Mouse (Mus musculus) brown adipose tissue, adult 24 weeks (tissue): ENCODE data around the gene Dyrk3. TPM values are rescaled to one million over a fixed set of nuclear protein-coding genes. Genes with fewer than 3 reads are reported as not detected.
A peak's percentile ranks its signal among the peaks of the same experiment; 100 is the strongest.

Source experiments
- H3K27ac ChIP-seq: fragments of 200-500 bp; replicated peaks from 2 replicates; pipeline ENCODE4 v1.5.1; 2012; ENCODE audit warnings: low read depth, mild to moderate bottlenecking, low read length
- H3K4me1 ChIP-seq: fragments of 200-500 bp; 2 replicates; pipeline ENCODE4 v1.6.1; 2012; ENCODE audit warnings: low read length, mixed read lengths; ENCODE audit not compliant: control insufficient read depth, insufficient read depth, insufficient read length
- H3K4me3 ChIP-seq: fragments of 200-500 bp; 2 replicates; pipeline ENCODE4 v1.5.1; 2012; ENCODE audit warnings: low read depth, mild to moderate bottlenecking, low read length, moderate library complexity; ENCODE audit not compliant: insufficient read depth
- polyA plus RNA-seq: library from polyadenylated mRNA; stranded (reverse); fragments of >200 nt; gene quantifications from 2 replicates; pipeline ENCODE4 v1.2.4, GENCODE M21; 2012; ENCODE audit not compliant: missing spikeins, insufficient read depth, insufficient read length

Gene Dyrk3
- polyA plus RNA-seq, 1 experiment, result not detected

DNA sequence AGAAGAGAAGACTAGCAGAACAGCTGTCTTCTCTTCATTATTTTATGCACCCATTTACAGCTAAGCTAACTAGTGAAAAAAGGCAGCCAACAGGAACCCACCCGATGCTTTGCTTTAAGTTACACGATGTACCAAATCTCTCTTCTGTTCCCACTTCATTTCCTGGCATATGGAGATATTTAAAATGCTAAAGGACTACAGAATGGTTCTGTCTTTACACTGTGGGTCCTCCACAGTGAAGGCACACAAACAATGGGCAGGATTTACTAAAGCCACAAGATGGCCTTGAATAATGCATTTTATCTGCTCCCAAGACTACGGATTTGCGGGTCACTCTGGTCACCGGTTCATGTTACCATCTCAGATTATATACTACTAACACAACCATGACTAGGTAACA, 1.0 kb downstream of the Dyrk3 start:
- no peak overlapping the region for H3K27ac ChIP-seq
- H3K4me3 ChIP-seq, result no peak overlapping the region
- no peaks in the 10 kb centered on the region; the same call in 1 of the 2 replicates for H3K4me1 ChIP-seq

DNA sequence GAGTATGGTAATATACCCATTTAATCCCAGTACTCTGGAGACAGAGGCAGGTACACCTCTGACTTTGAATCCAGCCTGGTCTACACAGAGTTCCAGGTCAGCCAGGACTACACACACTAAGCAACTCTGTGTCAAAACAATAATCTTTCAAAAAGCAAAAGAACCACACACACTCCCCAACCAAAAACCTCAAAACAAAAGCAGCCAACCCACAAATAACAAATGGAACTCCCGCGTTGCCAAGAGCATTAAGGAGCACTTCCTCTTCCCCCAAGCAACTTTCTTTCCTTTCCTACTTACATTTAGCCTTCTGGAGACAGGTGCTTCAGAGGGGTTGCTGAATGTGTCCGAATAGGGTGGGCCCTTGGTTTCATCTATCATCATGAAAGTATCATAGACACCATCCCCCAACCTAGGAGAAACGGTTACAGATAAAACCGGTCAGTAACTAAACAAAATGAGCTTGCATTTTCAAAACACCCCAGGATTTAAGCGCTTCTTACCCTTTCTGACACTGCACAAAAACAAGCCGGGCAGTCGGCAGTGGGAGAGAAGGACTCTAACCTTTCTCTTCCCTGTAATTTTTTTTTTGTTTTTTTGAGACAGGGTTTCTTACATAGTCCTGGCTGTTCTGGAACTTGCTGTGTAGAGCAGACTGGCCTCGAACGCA, 2.0 kb downstream of the Dyrk3 start:
- no peaks in the 10 kb centered on the region; the same call in 1 of the 2 replicates for H3K4me1 ChIP-seq
- no peak overlapping the region for H3K4me3 ChIP-seq
- no peak overlapping the region for H3K27ac ChIP-seq

DNA sequence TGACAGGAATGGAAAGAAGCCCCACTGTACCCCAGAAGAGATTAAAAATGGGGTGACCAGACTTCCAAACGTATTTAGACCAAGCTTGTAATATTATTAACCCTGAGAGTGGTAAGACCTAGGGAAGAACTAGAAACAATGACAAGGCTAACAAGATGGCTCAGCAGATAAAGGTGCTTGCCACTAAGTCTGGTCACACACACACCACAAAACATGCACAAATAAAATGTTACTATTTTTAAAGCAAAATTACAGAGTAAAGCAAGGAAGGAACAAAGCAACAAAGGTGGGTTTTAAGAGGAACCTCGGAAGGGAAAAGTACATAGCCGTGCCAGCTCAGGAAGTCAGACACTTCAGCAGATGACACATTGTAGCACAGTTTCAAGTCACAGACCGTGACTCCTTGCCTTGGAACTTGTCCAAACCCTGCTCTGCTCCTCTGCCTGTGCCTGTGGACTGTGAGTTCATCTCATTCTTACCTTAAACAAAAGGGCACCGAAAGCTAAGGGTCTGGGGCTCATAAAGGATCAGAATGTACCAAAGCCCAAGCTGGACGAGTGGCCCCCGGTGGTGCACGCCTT, 3.1 kb downstream of the Dyrk3 start:
- Histone ChIP-seq H3K4me1 (no peaks in the 10 kb centered on the region; the same call in 1 of the 2 replicates), H3K4me3 (no peak overlapping the region), H3K27ac (no peak overlapping the region)

DNA sequence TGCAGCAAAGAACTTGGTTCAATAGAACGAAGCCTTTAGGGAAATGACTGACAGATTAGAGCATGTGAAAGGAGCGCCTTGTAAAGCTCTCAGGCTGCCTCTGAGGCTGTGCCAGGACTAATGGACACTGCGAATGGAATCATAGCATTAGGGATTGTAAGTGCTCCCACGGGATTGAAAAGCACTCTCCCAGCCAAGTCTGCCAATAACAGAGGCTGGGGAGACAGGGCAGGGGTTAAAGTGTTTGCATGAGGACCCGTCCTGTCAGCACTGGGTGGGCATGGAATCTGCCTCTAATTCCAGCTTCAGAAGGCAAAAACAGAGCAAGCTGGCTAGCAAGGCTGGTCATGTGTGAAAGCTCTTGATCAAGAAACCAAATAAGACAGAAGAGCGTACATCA, 3.9 kb downstream of the Dyrk3 start:
- Histone ChIP-seq H3K27ac (no peak overlapping the region), H3K4me1 (no peaks in the 10 kb centered on the region; the same call in 1 of the 2 replicates), H3K4me3 (no peak overlapping the region)

DNA sequence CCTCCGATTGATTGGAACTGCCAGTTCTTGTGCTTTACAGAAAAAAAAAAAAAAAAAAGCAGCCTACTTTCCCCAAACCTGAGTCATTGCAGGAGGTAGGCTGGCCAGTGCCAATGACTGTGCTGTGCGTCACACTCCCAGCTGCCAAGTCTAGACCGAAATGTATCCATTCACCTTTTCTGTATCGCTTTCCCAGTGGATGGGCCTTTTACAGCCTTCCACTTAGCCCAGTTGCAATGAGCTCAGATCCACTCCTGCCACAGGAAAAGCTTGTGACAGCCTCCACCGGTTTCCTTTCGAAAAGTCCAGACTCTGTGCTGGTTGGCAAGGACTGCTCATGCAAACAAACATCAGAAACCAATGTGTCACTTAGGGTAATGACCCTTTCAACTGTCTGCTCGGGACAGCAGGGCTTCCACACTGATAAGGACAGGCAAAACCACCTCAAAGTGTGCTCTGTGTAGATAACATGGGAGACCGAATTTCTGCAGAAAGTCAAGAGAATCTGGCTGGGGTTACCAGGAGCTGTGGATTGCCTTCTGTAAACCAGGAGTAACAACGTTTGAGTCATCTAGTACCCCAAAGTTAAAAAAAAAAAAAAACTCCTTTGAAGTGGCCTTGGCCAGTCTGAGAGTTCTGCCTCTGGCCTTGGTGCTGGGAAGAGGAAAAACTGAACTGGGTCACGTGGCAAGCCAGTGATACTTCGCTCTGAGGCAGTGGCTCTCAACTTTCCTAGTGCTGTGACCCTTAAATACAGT, 12.0 kb downstream of the Dyrk3 start:
- H3K4me1 ChIP-seq, result no peaks in the 10 kb centered on the region
- no peak overlapping the region for H3K27ac ChIP-seq
- no peak overlapping the region for H3K4me3 ChIP-seq

DNA sequence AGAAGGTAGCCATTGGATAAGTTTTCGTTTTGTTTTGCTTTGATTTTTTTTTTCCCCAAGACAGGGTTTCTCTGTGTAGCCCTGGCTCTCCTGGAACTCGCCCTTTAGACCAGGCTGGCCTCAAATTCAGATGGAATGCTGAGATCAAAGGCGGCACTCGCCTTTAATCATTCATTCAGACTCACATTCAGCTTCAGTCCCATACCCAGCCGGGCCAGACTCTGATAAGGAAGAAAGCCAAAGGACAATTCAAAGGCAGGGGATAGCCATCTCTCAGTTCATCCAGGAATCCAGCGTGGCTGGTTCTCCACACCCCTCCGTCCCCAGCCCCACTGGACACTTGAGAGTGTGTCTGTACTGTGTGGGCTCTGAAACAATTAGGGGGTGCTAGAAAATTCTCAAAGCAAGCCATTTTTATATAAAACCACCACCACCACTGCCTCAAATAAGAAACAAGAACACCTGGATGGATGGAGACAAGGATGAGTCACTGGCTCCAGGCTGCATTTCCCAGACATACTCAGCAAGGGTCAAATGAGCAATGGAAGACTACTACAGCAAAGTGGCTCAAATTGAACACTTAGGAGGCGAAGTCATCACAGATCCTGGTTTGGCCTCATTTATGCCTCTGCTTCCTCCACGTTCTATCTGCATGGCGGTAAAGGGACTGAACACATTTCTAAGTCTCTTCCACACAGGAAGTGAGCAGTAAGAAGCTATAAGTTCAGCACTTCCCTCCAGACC, 14.4 kb downstream of the Dyrk3 start:
- no peak overlapping the region for H3K27ac ChIP-seq
- H3K4me1 ChIP-seq, result no peaks in the 10 kb centered on the region
- H3K4me3 ChIP-seq, result no peak overlapping the region

DNA sequence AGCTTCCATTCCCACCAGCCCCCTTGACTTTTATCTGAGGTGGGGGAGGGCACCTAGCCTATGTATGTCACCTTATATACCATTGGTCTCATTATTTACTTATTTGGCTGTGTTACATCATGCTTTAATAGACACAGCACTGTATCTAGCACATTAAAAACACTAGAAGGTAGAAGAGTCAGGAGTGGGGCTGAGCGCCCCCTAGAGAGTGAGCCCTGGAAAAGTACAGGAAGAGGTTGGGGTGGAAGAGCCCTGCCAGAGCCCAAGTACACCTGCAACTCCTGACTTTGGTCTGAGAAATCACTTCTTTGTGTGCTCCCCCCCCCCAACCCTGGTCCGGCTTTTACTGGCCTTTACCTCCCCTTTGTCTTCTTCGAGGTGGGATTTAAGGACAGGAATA, 16.2 kb downstream of the Dyrk3 start:
- no peaks in the 10 kb centered on the region for H3K4me1 ChIP-seq
- H3K4me3 ChIP-seq, result no peak overlapping the region
- no peak overlapping the region for H3K27ac ChIP-seq

DNA sequence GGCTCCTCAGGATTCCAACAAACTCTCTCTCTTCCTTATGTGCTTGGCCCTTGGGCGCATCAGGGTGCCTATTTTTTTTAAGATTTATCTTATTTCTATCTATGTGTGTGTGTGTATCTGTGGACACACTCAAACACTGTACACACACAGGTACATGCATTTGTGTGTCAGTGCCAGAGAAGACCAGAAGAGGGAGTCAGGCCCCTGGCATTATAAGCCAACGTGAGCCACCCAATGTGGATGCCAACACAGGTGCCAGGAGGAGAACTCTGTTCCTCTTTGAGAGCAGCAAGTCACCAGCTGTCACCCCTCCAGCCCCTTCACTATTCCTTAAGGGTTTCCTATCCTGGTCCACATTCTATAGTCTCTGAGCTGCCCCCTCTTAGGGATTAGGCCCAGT, 19.1 kb downstream of the Dyrk3 start:
- Histone ChIP-seq H3K4me3 (no peak overlapping the region), H3K27ac (no peak overlapping the region), H3K4me1 (no peaks in the 10 kb centered on the region)

- no peak overlapping the region for H3K27ac ChIP-seq
- no peaks in the 10 kb centered on the region for H3K4me1 ChIP-seq
- H3K4me3 ChIP-seq, result no peak overlapping the region
These were observed 19.6 kb downstream of the Dyrk3 start for GRCm38 (mm10) chr1:131118530-131118929.

- no peak overlapping the region for H3K4me3 ChIP-seq
- no peak overlapping the region for H3K27ac ChIP-seq
- H3K4me1 ChIP-seq, result no peaks in the 10 kb centered on the region
These were observed 21.6 kb downstream of the Dyrk3 start for GRCm38 (mm10) chr1:131116430-131117011.

GRCm38 (mm10) chr1:131115932-131116331, 22.2 kb downstream of the Dyrk3 start:
- Histone ChIP-seq H3K4me1 (no peaks in the 10 kb centered on the region), H3K4me3 (no peak overlapping the region), H3K27ac (no peak overlapping the region)

DNA sequence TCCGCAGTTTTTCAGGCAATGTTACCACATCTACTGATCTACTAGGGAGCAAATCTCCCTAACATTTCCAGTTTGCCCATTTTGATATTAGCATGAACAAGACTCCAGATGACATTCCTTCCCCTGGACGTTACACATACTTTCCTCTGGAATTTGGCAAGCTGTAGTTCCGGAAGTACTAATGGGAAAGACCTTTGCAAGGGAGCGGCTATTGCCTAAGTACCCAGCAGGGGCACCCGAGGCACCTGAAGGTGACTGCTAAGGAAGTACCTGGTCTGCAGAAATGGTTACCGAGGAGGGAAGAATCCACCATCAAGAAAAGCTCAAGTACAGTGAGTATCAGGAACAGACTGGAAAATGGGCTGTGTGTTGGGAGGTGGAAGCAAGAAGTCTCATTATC, 25.6 kb downstream of the Dyrk3 start:
- Histone ChIP-seq H3K4me3 (no peak overlapping the region), H3K27ac (no peak overlapping the region)

DNA sequence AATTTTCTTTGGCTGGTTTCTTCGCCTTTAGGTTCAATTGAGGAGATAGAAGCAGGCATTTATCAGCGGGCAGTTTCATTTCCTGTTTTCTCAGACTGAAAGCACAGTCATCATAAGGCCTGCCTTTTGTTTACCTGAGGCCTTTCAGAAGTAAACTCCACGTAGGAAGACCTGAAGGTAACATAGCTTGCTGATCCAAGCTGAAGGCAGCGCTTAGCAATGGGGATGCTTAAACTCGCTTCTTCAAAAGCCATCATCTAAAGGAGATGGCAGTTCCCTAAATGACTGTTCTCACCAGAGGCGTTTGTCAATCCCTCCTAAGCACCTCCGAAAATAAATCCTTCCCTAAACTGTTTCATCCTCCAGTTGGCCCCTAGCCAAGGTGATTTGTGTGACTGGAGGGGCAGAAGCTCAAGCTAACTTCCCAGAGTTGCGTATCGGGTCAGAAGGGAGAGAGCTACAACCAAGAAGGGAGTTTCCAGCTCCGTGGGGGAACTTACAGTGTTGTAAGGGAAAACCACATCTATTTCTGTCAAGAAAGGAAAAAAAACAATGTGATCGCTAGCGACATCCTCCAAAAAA, 27.5 kb downstream of the Dyrk3 start:
- H3K4me1 ChIP-seq, result no peaks in the 10 kb centered on the region
- peak overlapping the region; percentile 66 for H3K27ac ChIP-seq
- H3K4me3 ChIP-seq, result no peak overlapping the region

More for the DNA sequence above, 25.6 kb downstream of the Dyrk3 start:
- H3K4me1 ChIP-seq, result no peaks in the 10 kb centered on the region

DNA sequence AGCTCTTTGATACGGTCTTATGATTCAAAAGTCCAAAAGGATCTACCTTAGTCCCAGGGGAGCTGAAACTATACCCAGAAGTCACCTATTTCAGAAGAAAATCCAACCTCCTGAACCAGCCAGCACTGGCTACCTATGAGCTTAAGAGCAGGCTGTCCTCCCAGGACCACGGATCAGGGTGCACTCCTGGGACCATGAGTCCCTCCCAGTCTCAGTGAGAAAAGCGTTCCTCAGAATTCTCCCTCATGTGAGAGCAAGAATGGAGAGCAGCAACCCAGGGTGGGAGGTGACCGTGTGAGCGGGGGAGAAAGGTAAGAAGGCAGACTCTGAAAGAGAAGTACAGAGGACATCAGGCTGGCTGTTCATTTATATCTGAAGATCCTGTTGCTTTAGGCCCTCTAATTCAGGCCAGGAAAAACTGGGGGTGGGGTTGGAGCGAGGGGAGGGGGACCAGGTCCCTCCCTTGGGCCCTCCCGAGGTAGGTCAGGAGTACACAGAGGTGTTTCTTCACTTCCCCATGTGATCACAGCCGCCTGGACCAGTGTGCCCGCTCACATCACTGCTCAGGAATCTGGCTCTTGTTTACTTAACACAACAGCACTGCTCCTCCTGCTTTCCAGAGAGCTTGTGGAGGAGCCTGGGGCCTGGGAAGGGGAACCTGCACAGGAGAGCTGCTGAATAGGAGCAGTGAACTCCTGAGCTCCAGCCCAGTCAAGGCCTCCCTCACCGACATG, 30.4 kb downstream of the Dyrk3 start:
- no peak overlapping the region for H3K4me3 ChIP-seq
- H3K27ac ChIP-seq, result no peak overlapping the region
- no peaks in the 10 kb centered on the region for H3K4me1 ChIP-seq
